ENCODE assay signal across 18 mouse cellular contexts in the genomic region with DNA sequence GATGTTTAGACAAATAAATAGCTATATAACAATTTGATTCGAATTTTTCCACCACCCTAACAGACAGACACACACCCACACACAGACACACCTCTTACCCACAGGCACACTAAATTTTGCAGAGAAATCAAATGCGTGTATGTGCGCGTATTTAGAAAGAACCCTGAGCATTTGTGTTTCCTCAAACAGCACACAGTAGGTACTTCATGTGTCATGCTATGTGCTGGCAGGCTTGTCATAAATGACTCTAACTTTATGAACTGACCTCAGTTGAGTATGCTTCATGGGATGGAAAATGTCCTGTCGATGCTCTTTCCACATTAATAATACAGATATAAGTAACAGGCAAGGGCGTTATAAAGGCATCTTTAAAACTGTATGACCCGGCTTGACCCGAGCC. TPM values are rescaled to one million over a fixed set of nuclear protein-coding genes. Genes with fewer than 3 reads are reported as not detected.
"Had no signal": no experiment of that assay in that cellular context is flagged by ENCODE, and none has a peak within 500 bp of the region (broad histone marks: within the 10 kb centered on the region; RNA-seq: fewer than 3 reads in every experiment).

No protein-coding gene starts in this region.

- H3K4me1 ChIP-seq: stomach, embryonic 15.5 days had no signal

- H3K27ac ChIP-seq: neural tube, embryonic 15.5 days; stomach, embryonic 15.5 days; stomach, postnatal 0 days had no signal

- H3K9me3 ChIP-seq: neural tube, embryonic 15.5 days; stomach, embryonic 15.5 days had no signal

- H3K4me3 ChIP-seq: neural tube, embryonic 15.5 days; stomach, embryonic 15.5 days had no signal

- H3K27me3 ChIP-seq: neural tube, embryonic 15.5 days; stomach, embryonic 15.5 days had no signal

- H3K4me2 ChIP-seq: neural tube, embryonic 15.5 days; stomach, embryonic 15.5 days had no signal

- H3K9ac ChIP-seq: neural tube, embryonic 15.5 days; stomach, embryonic 15.5 days had no signal

- DNase-seq: retina, postnatal 1 day; right cerebral cortex, adult 18-20 months; right cerebral cortex, postnatal 14 days; right cerebral cortex, postnatal 25 days; right cerebral cortex, postnatal 4 days; spleen, adult 18-20 months; thymus, adult 18-20 months; thymus, adult 2 months; thymus, postnatal 14 days; thymus, postnatal 25 days; thymus, postnatal 36 days; thymus, postnatal 4 days had no signal

- H3K36me3 ChIP-seq: neural tube, embryonic 15.5 days; stomach, embryonic 15.5 days had no signal

RNA-seq across cellular contexts. Expression of a gene that starts 17.2 kb away (rescaled TPM):
- total RNA-seq: neutrophil, adult 5-6 weeks had no signal
- polyA plus RNA-seq: neural tube, embryonic 14.5 days; spleen, adult 2 months had no signal
